Mouse (Mus musculus): ENCODE data around the gene Slc34a3. TPM values are rescaled to one million over a fixed set of nuclear protein-coding genes. Genes with fewer than 3 reads are reported as not detected.
A peak's percentile ranks its signal among the peaks of the same experiment; 100 is the strongest.
"Not testable (repeated sequence)": the region's sequence is repeated elsewhere in the genome, so short reads cannot be mapped to it uniquely, and the experiment has no call there.

Gene Slc34a3
- polyA plus RNA-seq, 1 experiment from 2014 or later = not detected

- ATAC-seq (replicated peaks) = no peak
- Histone ChIP-seq H3K9ac (peak overlapping the region; percentile 71), H3K4me3 (peak overlapping the region; percentile 81), H3K27me3 (replicated peaks) (peaks cover 8% of the 10 kb centered on the region; the same call in 1 of the 2 replicates), H3K4me2 (peak overlapping the region; percentile 99), H3K27ac (no peak overlapping the region), H3K4me1 (peaks cover 57% of the 10 kb centered on the region), H3K36me3 (replicated peaks) (no peaks in the 10 kb centered on the region), H3K9me3 (no peaks in the 10 kb centered on the region)
- WGBS = 22% methylated on average over 12 of the region's 12 CpGs
Measured at GRCm38 (mm10) chr2:25263623-25264285, 29.6 kb upstream of the Slc34a3 start.

GRCm38 (mm10) chr2:25262795-25263622 is 28.8 kb upstream of the Slc34a3 start:
- peak overlapping the region; percentile 80 for H3K27ac ChIP-seq
- peak overlapping the region; percentile 71 for H3K9ac ChIP-seq
- peak overlapping the region; percentile 99 for H3K4me2 ChIP-seq
- H3K9me3 ChIP-seq = no peaks in the 10 kb centered on the region
- H3K4me3 ChIP-seq = peak overlapping the region; percentile 81
- H3K36me3 ChIP-seq (replicated peaks) = no peaks in the 10 kb centered on the region
- H3K4me1 ChIP-seq = peaks cover 56% of the 10 kb centered on the region
- under 1% methylated on average over 81 of the region's 82 CpGs for WGBS
- peaks cover 8% of the 10 kb centered on the region; the same call in 1 of the 2 replicates for H3K27me3 ChIP-seq (replicated peaks)
- peak; percentile 13 for ATAC-seq (replicated peaks)

- under 1% methylated on average over 39 of the region's 39 CpGs for WGBS
- ATAC-seq (replicated peaks) = peak; percentile 99
- Histone ChIP-seq H3K4me2 (peak within 1 kb of the TSS; percentile 99), H3K4me3 (peak within 1 kb of the TSS; percentile 81), H3K9ac (peak within 1 kb of the TSS; percentile 71), H3K4me1 (peaks cover 51% of the 10 kb centered on the region), H3K27ac (peak within 1 kb of the TSS; percentile 80), H3K9me3 (no peaks in the 10 kb centered on the region), H3K27me3 (replicated peaks) (peaks cover 8% of the 10 kb centered on the region; the same call in 1 of the 2 replicates), H3K36me3 (replicated peaks) (no peaks in the 10 kb centered on the region)
Measured at GRCm38 (mm10) chr2:25262291-25262767, 28.2 kb upstream of the Slc34a3 start, which contains the start of gene Tprn. TSS of gene Tprn (plus strand) at chr2:25262618.

- peaks cover 8% of the 10 kb centered on the region; the same call in 1 of the 2 replicates for H3K27me3 ChIP-seq (replicated peaks)
- ATAC-seq (replicated peaks) = peak; percentile 2; the same call in 1 of the 2 replicates
- no peaks in the 10 kb centered on the region for H3K36me3 ChIP-seq (replicated peaks)
- peak overlapping the region; percentile 47; the same call in 1 of the 2 replicates for H3K9ac ChIP-seq
- H3K4me3 ChIP-seq = peak overlapping the region; percentile 81
- H3K9me3 ChIP-seq = no peaks in the 10 kb centered on the region
- H3K27ac ChIP-seq = peak overlapping the region; percentile 80
- WGBS = 44% methylated on average over 12 of the region's 12 CpGs
- peak overlapping the region; percentile 99 for H3K4me2 ChIP-seq
- peaks cover 50% of the 10 kb centered on the region for H3K4me1 ChIP-seq
Measured at GRCm38 (mm10) chr2:25261870-25262269, 27.7 kb upstream of the Slc34a3 start.

GRCm38 (mm10) chr2:25258887-25259286 is 24.7 kb upstream of the Slc34a3 start:
- H3K9ac ChIP-seq = no peak overlapping the region
- H3K4me3 ChIP-seq = no peak overlapping the region
- ATAC-seq (replicated peaks) = no peak
- H3K36me3 ChIP-seq (replicated peaks) = no peaks in the 10 kb centered on the region
- WGBS = 46% methylated on average over 2 of the region's 2 CpGs
- H3K9me3 ChIP-seq = no peaks in the 10 kb centered on the region
- H3K27ac ChIP-seq = no peak overlapping the region
- peaks cover 40% of the 10 kb centered on the region for H3K4me1 ChIP-seq
- peaks cover 2% of the 10 kb centered on the region; the same call in 1 of the 2 replicates for H3K27me3 ChIP-seq (replicated peaks)
- H3K4me2 ChIP-seq = no peak overlapping the region

- H3K9me3 ChIP-seq; H3K4me2 ChIP-seq; H3K27ac ChIP-seq; H3K27me3 ChIP-seq (replicated peaks); H3K4me3 ChIP-seq; H3K36me3 ChIP-seq (replicated peaks); H3K9ac ChIP-seq; ATAC-seq (replicated peaks): not testable (repeated sequence)
- H3K4me1 ChIP-seq = peaks cover 31% of the 10 kb centered on the region
- WGBS = 89% methylated on average over 5 of the region's 5 CpGs
Measured at GRCm38 (mm10) chr2:25257250-25257649, 23.1 kb upstream of the Slc34a3 start.

- Histone ChIP-seq H3K9ac (peak overlapping the region; percentile 74; the same call in 1 of the 2 replicates), H3K4me1 (peaks cover 25% of the 10 kb centered on the region), H3K4me2 (peak overlapping the region; percentile 99), H3K4me3 (peak overlapping the region; percentile 87)
- H3K36me3 ChIP-seq (replicated peaks); H3K27me3 ChIP-seq (replicated peaks); H3K27ac ChIP-seq; ATAC-seq (replicated peaks); H3K9me3 ChIP-seq: not testable (repeated sequence)
- WGBS = 57% methylated on average over 12 of the region's 12 CpGs
Measured at GRCm38 (mm10) chr2:25256443-25257109, 22.4 kb upstream of the Slc34a3 start.

- under 1% methylated on average over 39 of the region's 39 CpGs for WGBS
- H3K9me3 ChIP-seq = no peaks in the 10 kb centered on the region
- peak within 1 kb of the TSS; percentile 74 for H3K27ac ChIP-seq
- H3K4me3 ChIP-seq = peak within 1 kb of the TSS; percentile 87
- H3K4me1 ChIP-seq = peaks cover 25% of the 10 kb centered on the region
- peak within 1 kb of the TSS; percentile 99 for H3K4me2 ChIP-seq
- 0 out of 2 replicates have a peak, but pooled peaks cover 5% of the 10 kb centered on the region for H3K36me3 ChIP-seq (replicated peaks)
- peak; percentile 92 for ATAC-seq (replicated peaks)
- H3K9ac ChIP-seq = peak within 1 kb of the TSS; percentile 74
- no peaks in the 10 kb centered on the region for H3K27me3 ChIP-seq (replicated peaks)
Measured at GRCm38 (mm10) chr2:25255284-25255779, 21.2 kb upstream of the Slc34a3 start, which contains the start of gene Tmem203. TSS of gene Tmem203 (plus strand) at chr2:25255439.

GRCm38 (mm10) chr2:25252331-25252730 is 18.2 kb upstream of the Slc34a3 start:
- Histone ChIP-seq H3K9ac (no peak overlapping the region), H3K4me3 (no peak overlapping the region), H3K27me3 (replicated peaks) (no peaks in the 10 kb centered on the region), H3K27ac (no peak overlapping the region), H3K9me3 (no peaks in the 10 kb centered on the region), H3K36me3 (replicated peaks) (0 out of 2 replicates have a peak, but pooled peaks cover 5% of the 10 kb centered on the region), H3K4me2 (no peak overlapping the region), H3K4me1 (peaks cover 23% of the 10 kb centered on the region)
- ATAC-seq (replicated peaks) = no peak
- 87% methylated on average over 1 of the region's 1 CpGs for WGBS

GRCm38 (mm10) chr2:25246183-25247072 is 12.3 kb upstream of the Slc34a3 start, which contains the start of gene AL732309.1:
TSS of gene AL732309.1 (minus strand) at chr2:25246863.
- Histone ChIP-seq H3K9me3 (no peaks in the 10 kb centered on the region), H3K27me3 (replicated peaks) (no peaks in the 10 kb centered on the region), H3K4me1 (peaks cover 21% of the 10 kb centered on the region), H3K36me3 (replicated peaks) (0 out of 2 replicates have a peak, but pooled peaks cover 4% of the 10 kb centered on the region), H3K4me3 (no peak within 1 kb of the TSS), H3K27ac (no peak within 1 kb of the TSS), H3K4me2 (no peak within 1 kb of the TSS), H3K9ac (no peak within 1 kb of the TSS)
- no peak for ATAC-seq (replicated peaks)
- 93% methylated on average over 10 of the region's 10 CpGs for WGBS

GRCm38 (mm10) chr2:25244144-25244543 is 10.0 kb upstream of the Slc34a3 start:
- H3K9me3 ChIP-seq = no peaks in the 10 kb centered on the region
- H3K4me1 ChIP-seq = peaks cover 31% of the 10 kb centered on the region
- no peak overlapping the region for H3K4me3 ChIP-seq
- WGBS = 89% methylated on average over 4 of the region's 4 CpGs
- H3K36me3 ChIP-seq (replicated peaks) = no peaks in the 10 kb centered on the region
- no peak overlapping the region for H3K9ac ChIP-seq
- no peaks in the 10 kb centered on the region for H3K27me3 ChIP-seq (replicated peaks)
- ATAC-seq (replicated peaks) = no peak
- H3K27ac ChIP-seq = no peak overlapping the region
- no peak overlapping the region for H3K4me2 ChIP-seq
